Mouse (Mus musculus): Measurements from ENCODE around the gene Ccnf.

GRCm38 (mm10) chr17:24207768-24208640 lies 43.3 kb downstream of the Ccnf start:
- TF ChIP-seq POLR2A (IDR thresholded peaks at IDR 0.05; ENCODE audit: extremely low read depth, insufficient read depth, low read length) (no peak), CTCF (IDR thresholded peaks at IDR 0.05; ENCODE audit: extremely low read depth, insufficient read depth, low read length) (no peak)
